28 mouse cellular contexts compared by ENCODE assay signal in genomic region chr13:54557652-54558051, GRCm38 (mm10). TPM values are rescaled to one million over a fixed set of nuclear protein-coding genes. Genes with fewer than 3 reads are reported as not detected.
DNase-seq lines count a peak whose midpoint lies in the region; ATAC-seq and TF ChIP-seq lines count a peak whose summit lies in the region.
"Had no signal": no experiment of that assay in that cellular context is flagged by ENCODE, and none has a peak within 500 bp of the region (broad histone marks: within the 10 kb centered on the region; RNA-seq: fewer than 3 reads in every experiment).

No protein-coding gene starts in this region.

- no peak overlapping the region for H3K4me2 ChIP-seq in kidney, embryonic 14.5 days (replicated peaks; ENCODE audit: low read depth, low read length)
- H3K4me2 ChIP-seq: embryonic facial prominence, embryonic 13.5 days; heart, embryonic 12.5 days; hindbrain, embryonic 13.5 days; limb, embryonic 13.5 days; liver, embryonic 13.5 days; midbrain, embryonic 12.5 days; stomach, embryonic 15.5 days had no signal

- 62% methylated on average over 1 of the region's 1 CpGs for WGBS in kidney, adult 2 months
- 90% methylated on average over 1 of the region's 1 CpGs for WGBS in kidney, embryonic 14.5 days

- H3K9ac ChIP-seq in kidney, embryonic 14.5 days (ENCODE audit: low read depth, low read length) = no peak overlapping the region
- H3K9ac ChIP-seq: embryonic facial prominence, embryonic 13.5 days; heart, embryonic 12.5 days; hindbrain, embryonic 13.5 days; limb, embryonic 13.5 days; liver, embryonic 13.5 days; midbrain, embryonic 12.5 days; stomach, embryonic 15.5 days had no signal

- no peak for TF ChIP-seq CTCF in kidney, adult 2 months (conservative IDR thresholded peaks at IDR 0.05; ENCODE audit: insufficient read depth, insufficient read length, low read depth, low read length)

- H3K27me3 ChIP-seq in kidney, adult 2 months (replicated peaks; ENCODE audit: control insufficient read depth, insufficient read depth, low read length) = no peaks in the 10 kb centered on the region
- H3K27me3 ChIP-seq in kidney, embryonic 14.5 days (ENCODE audit: control insufficient read depth, insufficient read depth, low read length) = no peaks in the 10 kb centered on the region
- H3K27me3 ChIP-seq: embryonic facial prominence, embryonic 13.5 days; heart, embryonic 12.5 days; hindbrain, embryonic 13.5 days; limb, embryonic 13.5 days; liver, embryonic 13.5 days; megakaryocyte, embryonic 14.5 days; midbrain, embryonic 12.5 days; stomach, embryonic 15.5 days had no signal

- no peak for TF ChIP-seq POLR2A in kidney, adult 2 months (IDR thresholded peaks at IDR 0.05; ENCODE audit: low read depth, low read length)

- peak; percentile 60 for ATAC-seq in frontal cortex, adult (ENCODE audit: low TSS enrichment)
- ATAC-seq in kidney, embryonic 14.5 days (ENCODE audit: low FRiP score, low TSS enrichment) = no peak
- ATAC-seq: CD4-positive, CD25-positive, alpha-beta regulatory T cell, adult 4 months; forebrain, embryonic 16.5 days; intestine, embryonic 16.5 days; lung, postnatal 0 days had no signal

- H3K9me3 ChIP-seq in kidney, embryonic 14.5 days (ENCODE audit: control insufficient read depth, low read length) = no peaks in the 10 kb centered on the region
- H3K9me3 ChIP-seq: embryonic facial prominence, embryonic 13.5 days; forebrain, embryonic 10.5 days; heart, embryonic 12.5 days; hindbrain, embryonic 13.5 days; limb, embryonic 13.5 days; liver, embryonic 13.5 days; megakaryocyte, embryonic 14.5 days; midbrain, embryonic 12.5 days; stomach, embryonic 15.5 days had no signal

- peak overlapping the region; percentile 59 for H3K27ac ChIP-seq in kidney, adult 2 months (ENCODE audit: insufficient read depth, low read depth, low read length)
- H3K27ac ChIP-seq in kidney, embryonic 14.5 days (ENCODE audit: low read depth, low read length) = no peak overlapping the region
- H3K27ac ChIP-seq: embryonic facial prominence, embryonic 13.5 days; forebrain, embryonic 10.5 days; hindbrain, embryonic 13.5 days; limb, embryonic 13.5 days; liver, embryonic 13.5 days; midbrain, embryonic 12.5 days; stomach, embryonic 15.5 days had no signal

- H3K4me1 ChIP-seq in kidney, adult 2 months (ENCODE audit: control insufficient read depth, insufficient read depth, low read length) = peaks cover 39% of the 10 kb centered on the region
- no peaks in the 10 kb centered on the region for H3K4me1 ChIP-seq in kidney, embryonic 14.5 days (ENCODE audit: control insufficient read depth, insufficient read depth, low read length)
- H3K4me1 ChIP-seq: embryonic facial prominence, embryonic 13.5 days; forebrain, embryonic 10.5 days; heart, embryonic 12.5 days; limb, embryonic 13.5 days; midbrain, embryonic 12.5 days; stomach, embryonic 15.5 days had no signal

- no peak overlapping the region for H3K4me3 ChIP-seq in kidney, adult 2 months (ENCODE audit: insufficient read depth, low read depth, low read length)
- no peak overlapping the region for H3K4me3 ChIP-seq in kidney, embryonic 14.5 days (ENCODE audit: low read length)
- H3K4me3 ChIP-seq: embryonic facial prominence, embryonic 13.5 days; forebrain, embryonic 10.5 days; heart, embryonic 12.5 days; hindbrain, embryonic 13.5 days; limb, embryonic 13.5 days; liver, embryonic 13.5 days; megakaryocyte, embryonic 14.5 days; midbrain, embryonic 12.5 days; stomach, embryonic 15.5 days had no signal

- H3K36me3 ChIP-seq in kidney, adult 2 months (ENCODE audit: control insufficient read depth, insufficient read depth, low read length) = peaks cover 25% of the 10 kb centered on the region
- H3K36me3 ChIP-seq in kidney, embryonic 14.5 days (ENCODE audit: control insufficient read depth, insufficient read depth, low read length) = peaks cover 89% of the 10 kb centered on the region

- DNase-seq in frontal cortex, postnatal 10 days (ENCODE audit: low spot score in 2 of 2) = no peak
- DNase-seq in kidney, adult 2 months = peak; percentile 91
- peak; percentile 21 for DNase-seq in right cerebral cortex, adult 18-20 months
- no peak for DNase-seq in right cerebral cortex, postnatal 14 days
- no peak for DNase-seq in neural tube, embryonic 10.5 days (ENCODE audit: extremely low spot score, low spot score)
- DNase-seq: adrenal gland, postnatal 14 days; cerebellum, adult 18-20 months; gastrocnemius, postnatal 25 days; heart, adult 18-20 months; heart, postnatal 4 days; liver, embryonic 13.5 days; lung, adult 18-20 months; lung, postnatal 4 days; right cerebral cortex, postnatal 25 days had no signal

RNA-seq across cellular contexts. Expression of gene 4833439L19Rik, which starts 7.6 kb away (rescaled TPM):
- polyA plus RNA-seq in kidney, adult 2 months (2012; rRNA removed) = 701 and 716 TPM in 2 replicates
- 96.7 and 158 TPM in 2 replicates for polyA plus RNA-seq in kidney, embryonic 14.5 days (2014; fragmentation: Nextera tagmentation; extraction: Ambion mirVana)

RNA-seq across cellular contexts. Expression of gene Arl10, which starts 17.2 kb away (rescaled TPM):
- 20.1 and 23.3 TPM in 2 replicates for polyA plus RNA-seq in kidney, adult 2 months (2012; rRNA removed)
- 29.7 and 33.5 TPM in 2 replicates for polyA plus RNA-seq in kidney, embryonic 14.5 days (2014; fragmentation: Nextera tagmentation; extraction: Ambion mirVana)

RNA-seq across cellular contexts. Expression of gene Nop16, which starts 32.2 kb away (rescaled TPM):
- polyA plus RNA-seq in kidney, adult 2 months (2012; rRNA removed) = 13.7 and 19.0 TPM in 2 replicates
- polyA plus RNA-seq in kidney, embryonic 14.5 days (2014; fragmentation: Nextera tagmentation; extraction: Ambion mirVana) = 78.6 and 88.6 TPM in 2 replicates

RNA-seq across cellular contexts. Expression of gene Higd2a, which starts 32.4 kb away (rescaled TPM):
- 365 and 419 TPM in 2 replicates for polyA plus RNA-seq in kidney, adult 2 months (2012; rRNA removed)
- 203 and 224 TPM in 2 replicates for polyA plus RNA-seq in kidney, embryonic 14.5 days (2014; fragmentation: Nextera tagmentation; extraction: Ambion mirVana)

RNA-seq across cellular contexts. Expression of gene Cltb, which starts 53.5 kb away (rescaled TPM):
- polyA plus RNA-seq in kidney, adult 2 months (2012; rRNA removed) = 102 and 119 TPM in 2 replicates
- 36.3 TPM in 2 replicates for polyA plus RNA-seq in kidney, embryonic 14.5 days (2014; fragmentation: Nextera tagmentation; extraction: Ambion mirVana)

Comparison
In these comparisons a context has a peak if more than half of its experiments do, and no peak if none do; other contexts are left out.
1. DNase-seq: peak in kidney, adult 2 months (single experiment) and right cerebral cortex, adult 18-20 months (single experiment); none in frontal cortex, postnatal 10 days (0 of 2), right cerebral cortex, postnatal 14 days (single experiment) and neural tube, embryonic 10.5 days (single experiment).